Mouse (Mus musculus) liver, embryonic 16.5 days (tissue): ENCODE measurements around the gene Pcyt1a. TPM values are rescaled to one million over a fixed set of nuclear protein-coding genes. Genes with fewer than 3 reads are reported as not detected.

Experiments
- ATAC-seq: fragments of 200-750 bp; cut with Nextera tagmentation; 2 replicates; pipeline ENCODE4 v1.8.0; 2017; ENCODE audit warnings: low read depth, mild to moderate bottlenecking, moderate number of reproducible peaks, moderate library complexity
- H3K27ac ChIP-seq: fragments of 300-500 bp; sonication (generic); 2 replicates; pipeline ENCODE4 v1.5.1; 2014; ENCODE audit warnings: mild to moderate bottlenecking, low read length
- H3K27me3 ChIP-seq: fragments of 300-500 bp; sonication (generic); 2 replicates; pipeline ENCODE4 v1.6.1; 2014; ENCODE audit warnings: low read depth, low read length, mixed read lengths; ENCODE audit not compliant: control insufficient read depth, insufficient read depth
- H3K36me3 ChIP-seq: fragments of 300-500 bp; sonication (generic); 2 replicates; pipeline ENCODE4 v1.6.1; 2014; ENCODE audit warnings: mild to moderate bottlenecking; ENCODE audit not compliant: control insufficient read depth, insufficient read depth
- H3K4me1 ChIP-seq: fragments of 300-500 bp; sonication (generic); 2 replicates; pipeline ENCODE4 v1.6.1; 2014; ENCODE audit warnings: low read depth, low read length, mixed read lengths; ENCODE audit not compliant: control insufficient read depth
- H3K4me2 ChIP-seq: fragments of 300-500 bp; sonication (generic); 2 replicates; pipeline ENCODE4 v1.6.1; 2014; ENCODE audit warnings: low read depth, low read length, mixed read lengths
- H3K4me3 ChIP-seq: fragments of 300-500 bp; sonication (generic); 2 replicates; pipeline ENCODE4 v1.5.1; 2014; ENCODE audit warnings: low read depth, mild to moderate bottlenecking, low read length
- H3K9ac ChIP-seq: fragments of 300-500 bp; sonication (generic); 2 replicates; pipeline ENCODE4 v1.6.1; 2014; ENCODE audit warnings: low read depth, low read length
- H3K9me3 ChIP-seq: fragments of 300-500 bp; sonication (generic); replicated peaks from 2 replicates; pipeline ENCODE4 v1.6.1; 2016; ENCODE audit warnings: low read length; ENCODE audit not compliant: control insufficient read depth
- WGBS: fragments of 180-500 bp; shearing (Covaris S2); extraction: QIAGEN DNeasy Blood & Tissue Kit; methylation state at CpG from one replicate; pipeline ENCODE4 v1.1.7; 2014; ENCODE audit not compliant: insufficient replicate concordance; 5-methylcytosine and 5-hydroxymethylcytosine counted together
- polyA plus RNA-seq: library from polyadenylated mRNA; unstranded; fragments of >200 nt; fragmentation: Nextera tagmentation; extraction: Ambion mirVana; gene quantifications from 2 replicates; pipeline ENCODE4 v1.2.1, GENCODE M21; 2015

Gene Pcyt1a
- polyA plus RNA-seq, 1 experiment from 2014 or later = 42.1 TPM

DNA sequence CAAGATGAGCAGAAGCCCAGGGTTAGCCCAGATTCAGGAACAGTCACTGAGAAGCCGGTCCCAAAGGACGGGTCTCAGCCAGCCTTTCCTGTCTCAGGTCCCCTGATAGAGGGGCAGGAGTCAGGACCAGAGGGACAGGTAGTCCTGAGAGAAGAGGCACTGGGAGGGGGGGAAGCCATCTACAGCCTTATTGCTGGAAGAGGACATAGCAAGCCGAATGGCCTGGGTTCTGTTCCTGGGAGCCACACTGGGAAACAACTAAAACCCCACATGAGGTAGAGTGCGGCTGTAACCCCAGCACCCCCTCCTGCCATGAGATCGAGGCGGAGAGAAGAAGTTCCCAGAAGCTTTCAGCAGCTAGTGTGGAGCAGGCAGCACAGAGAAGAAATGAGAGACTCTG, 83.2 kb downstream of the Pcyt1a start:
- no peak for ATAC-seq

DNA sequence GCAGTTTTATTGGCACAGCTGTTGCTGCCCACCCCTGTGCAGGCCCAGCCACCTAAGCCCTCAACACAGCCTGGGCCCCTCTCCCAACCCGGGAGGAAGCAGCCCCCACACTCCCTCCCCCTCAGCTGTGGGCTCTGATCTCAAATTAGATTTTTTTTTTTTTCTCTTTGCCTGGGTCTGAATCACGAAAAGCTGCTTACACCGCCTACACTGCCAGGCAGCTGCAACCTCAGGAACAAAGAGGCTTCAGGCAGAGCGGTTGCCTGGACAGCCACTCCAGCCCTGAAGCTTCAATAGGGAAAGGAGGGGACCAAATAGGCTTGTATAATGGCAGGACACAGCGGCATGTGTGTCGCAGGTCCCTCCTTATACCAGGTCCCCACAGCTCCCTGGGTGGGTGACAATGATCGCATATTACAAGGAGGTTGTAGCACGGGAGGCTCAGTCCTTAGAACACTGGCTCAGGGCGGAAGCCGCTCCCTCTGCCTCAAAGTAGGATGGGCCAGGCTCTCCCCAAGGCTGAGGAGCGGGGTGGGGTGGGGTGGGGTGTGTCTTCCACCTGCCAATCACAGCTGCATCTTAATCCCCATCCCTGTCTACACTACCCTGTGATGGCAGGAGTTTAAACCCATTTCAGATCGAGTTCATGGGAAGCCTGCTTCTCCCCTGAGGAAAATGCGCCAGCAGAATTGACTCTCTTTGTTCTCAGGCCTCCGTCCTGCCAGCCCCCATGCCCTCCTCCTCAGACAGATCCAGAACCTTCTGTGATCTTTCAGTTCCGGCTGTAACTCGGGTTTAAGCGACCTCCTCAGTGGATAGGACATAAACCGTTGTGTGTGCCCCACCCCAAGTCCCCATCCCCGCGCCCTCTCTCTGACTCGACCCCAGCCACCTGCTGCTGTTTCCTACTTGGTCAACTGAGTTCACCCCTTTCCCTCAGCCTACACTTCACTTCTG, 85.6 kb downstream of the Pcyt1a start:
- no peaks in the 10 kb centered on the region for H3K27me3 ChIP-seq
- WGBS = 27% methylated on average over 21 of the region's 21 CpGs
- peak; percentile 86 for ATAC-seq
- H3K9me3 ChIP-seq = no peaks in the 10 kb centered on the region
- peak overlapping the region; percentile 55 for H3K9ac ChIP-seq
- peak overlapping the region; percentile 60 for H3K4me2 ChIP-seq
- peaks cover 79% of the 10 kb centered on the region for H3K4me1 ChIP-seq
- no peaks in the 10 kb centered on the region for H3K36me3 ChIP-seq
- no peak overlapping the region for H3K4me3 ChIP-seq
- H3K27ac ChIP-seq = peak overlapping the region; percentile 83

More for the DNA sequence above, 83.2 kb downstream of the Pcyt1a start:
- H3K4me1 ChIP-seq = peaks cover 78% of the 10 kb centered on the region
- H3K4me2 ChIP-seq = no peak overlapping the region
- H3K9me3 ChIP-seq = no peaks in the 10 kb centered on the region
- H3K4me3 ChIP-seq = no peak overlapping the region
- no peak overlapping the region for H3K9ac ChIP-seq
- 85% methylated on average over 6 of the region's 6 CpGs for WGBS
- peak overlapping the region; percentile 7 for H3K27ac ChIP-seq
- no peaks in the 10 kb centered on the region for H3K27me3 ChIP-seq
- H3K36me3 ChIP-seq = no peaks in the 10 kb centered on the region

DNA sequence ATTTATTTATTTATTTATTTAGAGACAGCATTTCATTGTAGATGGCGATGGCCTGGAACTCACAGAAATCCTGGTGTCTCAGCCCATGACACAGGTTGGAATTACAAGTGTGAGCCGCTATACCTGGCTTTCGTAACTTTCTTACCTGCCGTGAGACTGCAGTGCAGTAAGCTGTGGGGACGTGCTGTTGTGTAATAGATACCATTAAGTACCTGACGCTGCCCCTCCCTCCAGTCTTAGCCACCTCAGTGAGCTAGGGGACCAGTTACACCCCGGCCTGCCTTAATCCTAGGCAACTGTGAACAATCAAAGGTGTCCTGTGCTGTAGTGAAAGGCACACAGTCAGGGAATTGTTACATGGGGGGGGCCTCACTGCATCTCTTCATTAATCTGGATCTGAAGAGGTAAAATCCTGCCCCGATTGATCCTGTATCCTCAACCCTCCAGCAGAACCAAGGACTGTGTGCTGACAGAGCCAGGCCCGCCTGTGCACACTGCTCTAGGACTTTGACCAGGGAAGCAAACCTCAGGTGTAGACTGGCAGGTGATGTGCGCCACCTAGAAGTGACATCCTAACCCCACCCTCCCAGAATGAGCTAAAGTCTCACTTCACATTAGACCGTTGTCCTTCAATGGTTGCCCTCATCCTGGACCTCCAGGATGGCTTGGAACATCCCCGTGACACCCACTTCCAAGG, 87.2 kb downstream of the Pcyt1a start:
- H3K4me1 ChIP-seq = peaks cover 66% of the 10 kb centered on the region
- H3K9ac ChIP-seq = no peak overlapping the region
- H3K36me3 ChIP-seq = no peaks in the 10 kb centered on the region
- no peak overlapping the region for H3K27ac ChIP-seq
- WGBS = 74% methylated on average over 12 of the region's 12 CpGs
- H3K27me3 ChIP-seq = no peaks in the 10 kb centered on the region
- no peak overlapping the region for H3K4me2 ChIP-seq
- H3K9me3 ChIP-seq = no peaks in the 10 kb centered on the region
- ATAC-seq = no peak
- H3K4me3 ChIP-seq = no peak overlapping the region

DNA sequence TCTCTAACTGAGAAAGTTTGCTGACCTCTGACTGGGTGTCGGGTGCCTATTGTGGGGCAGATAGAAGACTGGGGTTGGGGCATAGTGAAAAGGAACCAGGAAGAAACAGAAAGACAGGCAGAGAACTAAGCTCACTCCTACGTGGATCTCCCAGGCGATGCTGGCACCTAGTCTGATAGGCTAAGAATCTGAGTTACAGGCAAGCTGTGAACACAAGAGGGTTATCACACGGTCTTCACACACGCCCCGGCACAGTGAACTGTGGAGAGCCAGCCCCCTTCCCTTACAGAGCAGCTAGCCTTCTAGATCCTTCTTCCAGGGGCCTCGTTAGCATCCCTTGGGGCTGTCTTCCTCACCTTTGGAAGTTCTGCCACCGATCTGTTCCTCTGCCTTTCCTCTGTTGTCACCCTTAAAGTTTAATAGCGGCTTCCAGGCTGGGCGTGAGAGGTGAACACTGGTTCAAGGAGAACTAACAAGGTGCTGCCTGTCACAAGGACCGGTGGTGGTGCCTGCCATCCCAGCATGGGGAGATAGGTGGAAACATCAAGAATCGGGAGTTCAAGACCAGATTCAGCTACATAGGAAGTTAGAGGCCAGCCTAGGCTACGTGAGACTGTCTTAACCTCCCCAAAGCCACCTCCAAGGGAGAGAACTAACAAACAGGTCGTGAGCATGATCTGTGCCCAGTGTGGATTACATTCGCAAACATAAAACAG, 89.1 kb downstream of the Pcyt1a start:
- ATAC-seq = peak; percentile 39; the same call in 1 of the 2 replicates
- H3K4me3 ChIP-seq = no peak overlapping the region
- H3K27me3 ChIP-seq = no peaks in the 10 kb centered on the region
- no peaks in the 10 kb centered on the region for H3K36me3 ChIP-seq
- WGBS = 39% methylated on average over 15 of the region's 15 CpGs
- H3K9me3 ChIP-seq = no peaks in the 10 kb centered on the region
- H3K27ac ChIP-seq = peak overlapping the region; percentile 82
- H3K4me1 ChIP-seq = peaks cover 53% of the 10 kb centered on the region
- H3K9ac ChIP-seq = peak overlapping the region; percentile 41
- H3K4me2 ChIP-seq = peak overlapping the region; percentile 12; the same call in 1 of the 2 replicates

DNA sequence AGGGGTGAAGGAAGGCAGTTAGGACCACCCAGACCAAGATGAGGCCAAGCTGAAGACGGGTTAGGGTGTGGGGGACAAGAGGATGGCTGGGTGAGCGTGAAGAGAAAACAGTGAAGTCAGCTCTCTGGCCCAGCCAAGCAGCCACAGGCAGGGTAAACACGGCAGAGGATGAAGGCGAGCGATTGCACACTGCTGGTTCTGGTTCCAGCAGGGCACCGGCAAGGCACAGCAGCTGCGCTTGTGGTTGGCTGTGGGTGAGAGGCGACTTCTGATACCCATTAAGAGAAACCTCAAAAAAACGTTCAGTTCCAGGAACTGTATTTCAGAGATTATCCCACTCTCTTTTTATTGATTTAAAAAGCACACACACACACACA, 89.6 kb downstream of the Pcyt1a start:
- Histone ChIP-seq H3K4me1 (peaks cover 51% of the 10 kb centered on the region), H3K27me3 (no peaks in the 10 kb centered on the region), H3K4me3 (no peak overlapping the region), H3K27ac (peak overlapping the region; percentile 82), H3K36me3 (no peaks in the 10 kb centered on the region), H3K9ac (peak overlapping the region; percentile 41), H3K4me2 (peak overlapping the region; percentile 12), H3K9me3 (no peaks in the 10 kb centered on the region)
- peak; percentile 52 for ATAC-seq
- 9% methylated on average over 9 of the region's 9 CpGs for WGBS

DNA sequence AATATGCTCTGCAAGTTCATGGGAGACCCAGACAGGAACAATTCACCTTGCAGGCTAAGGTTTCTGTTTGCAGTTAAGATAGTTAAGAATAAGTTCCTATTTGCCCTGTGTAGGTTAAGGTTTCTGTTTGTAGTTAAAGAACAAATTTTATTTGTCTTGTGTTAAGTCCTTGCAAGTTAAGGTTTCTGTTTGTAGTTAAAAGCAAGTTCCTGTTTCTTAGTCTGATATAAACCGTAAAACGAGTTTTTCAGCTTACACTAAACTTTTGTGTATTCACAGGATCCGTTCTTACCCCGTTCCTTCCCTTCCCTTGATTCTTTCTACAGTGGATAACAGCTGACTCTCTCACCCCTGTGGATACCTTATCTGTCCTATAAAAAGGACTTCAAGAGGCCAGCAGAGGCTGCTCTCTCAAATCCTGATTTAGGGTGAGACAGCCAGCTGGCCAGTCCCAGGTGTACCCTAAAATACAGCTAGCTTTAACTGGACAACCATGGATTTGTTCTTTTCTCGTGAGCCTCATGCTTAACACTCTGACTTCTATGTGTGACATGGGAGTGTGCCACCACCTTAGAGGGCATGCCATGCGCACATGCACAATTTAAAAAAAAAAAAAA, 92.0 kb downstream of the Pcyt1a start:
- H3K36me3 ChIP-seq = no peaks in the 10 kb centered on the region
- peak overlapping the region; percentile 27; the same call in 1 of the 2 replicates for H3K27ac ChIP-seq
- no peak for ATAC-seq
- 50% methylated on average over 6 of the region's 6 CpGs for WGBS
- H3K27me3 ChIP-seq = no peaks in the 10 kb centered on the region
- no peak overlapping the region for H3K4me2 ChIP-seq
- no peak overlapping the region for H3K9ac ChIP-seq
- no peaks in the 10 kb centered on the region for H3K9me3 ChIP-seq
- H3K4me1 ChIP-seq = peaks cover 38% of the 10 kb centered on the region
- H3K4me3 ChIP-seq = no peak overlapping the region

DNA sequence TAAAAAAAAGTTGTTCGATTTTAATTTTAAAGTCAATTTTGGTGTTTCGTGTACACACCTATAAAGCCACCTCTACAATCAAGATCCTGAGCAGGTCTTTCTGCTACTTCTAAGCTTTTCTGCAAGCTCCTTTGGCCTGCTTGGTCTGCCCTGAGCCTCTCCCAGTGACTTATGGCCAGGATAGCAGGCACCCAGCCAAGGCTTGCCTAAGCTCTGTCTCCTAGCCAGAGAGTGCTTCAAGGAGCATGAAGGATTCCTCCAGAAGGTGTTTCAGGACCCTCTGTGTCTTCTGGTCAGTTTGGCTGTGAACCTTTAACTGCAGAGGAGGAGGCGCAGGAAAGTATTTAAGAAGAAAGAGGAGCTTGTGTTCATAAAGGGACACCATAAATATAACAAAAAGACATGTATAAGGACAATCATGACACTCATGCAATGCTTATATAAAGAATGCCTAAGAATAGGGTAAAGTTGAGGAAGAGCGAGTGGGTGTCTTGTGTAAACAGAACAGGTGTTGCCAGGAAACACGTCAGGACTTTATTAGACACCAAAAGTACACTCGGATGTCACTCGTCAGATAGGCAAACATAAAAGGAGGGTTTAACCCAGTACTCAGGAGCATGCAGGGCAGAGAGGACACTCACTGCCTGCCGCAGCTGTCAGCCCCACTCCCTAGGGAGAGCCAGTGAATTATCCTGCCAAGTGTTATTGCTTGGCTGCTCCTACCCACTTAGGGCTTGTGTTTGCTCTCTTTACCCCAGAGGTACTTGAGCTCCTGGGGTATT, 92.9 kb downstream of the Pcyt1a start:
- WGBS = 71% methylated on average over 8 of the region's 8 CpGs
- H3K4me1 ChIP-seq = peaks cover 38% of the 10 kb centered on the region

DNA sequence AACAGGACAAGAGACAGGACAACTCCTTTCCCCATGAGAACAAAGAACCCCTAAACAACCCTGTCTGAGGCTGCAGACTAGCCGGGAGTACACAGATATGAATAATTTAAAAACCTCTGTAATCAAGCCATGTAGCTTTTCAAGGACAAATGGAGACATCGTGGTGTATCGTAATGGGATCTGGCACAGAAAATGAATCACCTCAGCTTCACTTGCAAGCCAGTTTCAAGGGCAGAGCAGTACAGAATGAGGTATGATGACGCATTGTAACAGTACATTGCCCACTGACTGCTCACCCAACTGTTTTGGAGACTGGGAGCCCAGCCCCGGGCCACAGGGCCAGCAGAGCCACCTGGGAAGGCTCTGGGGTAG, 93.5 kb downstream of the Pcyt1a start:
- Histone ChIP-seq H3K4me1 (peaks cover 36% of the 10 kb centered on the region), H3K9me3 (no peaks in the 10 kb centered on the region), H3K27ac (peak overlapping the region; percentile 21; the same call in 1 of the 2 replicates), H3K36me3 (no peaks in the 10 kb centered on the region), H3K4me3 (no peak overlapping the region), H3K27me3 (no peaks in the 10 kb centered on the region), H3K4me2 (no peak overlapping the region), H3K9ac (no peak overlapping the region)
- 77% methylated on average over 5 of the region's 5 CpGs for WGBS
- ATAC-seq = no peak

More for the DNA sequence above, 92.9 kb downstream of the Pcyt1a start:
- Histone ChIP-seq H3K4me3 (no peak overlapping the region), H3K4me2 (no peak overlapping the region), H3K27me3 (no peaks in the 10 kb centered on the region), H3K9me3 (no peaks in the 10 kb centered on the region), H3K9ac (no peak overlapping the region), H3K36me3 (no peaks in the 10 kb centered on the region), H3K27ac (peak overlapping the region; percentile 21; the same call in 1 of the 2 replicates)
- ATAC-seq = peak; percentile 54
